Mouse (Mus musculus) cerebellum, postnatal 10 days (tissue): ENCODE data around the gene Ptpro.
A peak's percentile ranks its signal among the peaks of the same experiment; 100 is the strongest.

Experiments used
- DNase-seq, 2 experiments: peaks; one replicate each; pipeline ENCODE4 v3.0.0; 2021; ENCODE audit warnings: mixed read lengths in 2 of 2

Gene Ptpro

DNA sequence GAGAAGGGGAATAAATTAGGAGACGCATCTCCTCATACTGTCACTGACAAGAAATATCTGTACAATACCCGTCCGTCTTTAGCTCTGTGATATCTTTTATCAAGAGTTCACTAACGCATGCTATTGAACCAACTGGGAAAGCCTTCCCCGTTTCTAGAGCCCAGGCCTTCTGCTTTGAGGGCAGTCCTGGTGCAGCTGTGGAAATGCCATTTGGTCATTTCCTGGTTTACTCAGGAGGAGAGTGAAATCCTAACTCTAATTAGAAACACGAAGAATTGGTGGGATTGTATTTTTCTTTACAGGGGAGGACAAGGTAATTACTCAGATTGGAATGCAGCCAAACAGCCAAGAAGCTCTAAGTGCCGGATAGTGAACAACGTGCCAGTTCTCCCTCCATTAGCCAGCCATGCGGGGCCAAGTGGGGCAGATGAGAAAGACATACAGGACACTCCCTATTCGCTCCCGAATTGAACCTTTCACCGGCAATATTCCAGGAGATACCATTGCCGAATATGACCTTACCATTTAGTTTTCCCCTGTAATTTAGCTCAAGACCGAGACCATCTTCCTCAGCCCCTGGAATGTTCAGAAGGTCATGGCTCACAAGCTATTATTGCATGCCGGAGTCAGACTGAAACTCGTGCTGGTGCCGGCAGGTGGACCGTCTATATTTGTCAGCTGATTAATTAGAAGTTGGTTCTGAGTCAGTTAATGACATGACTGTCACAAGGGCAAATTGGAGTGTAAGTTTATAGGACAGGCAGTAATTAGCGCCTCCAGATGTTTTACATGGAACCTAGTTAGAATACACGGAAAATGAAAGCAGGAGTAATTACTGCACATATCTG lies 43.1 kb downstream of the Ptpro start:
- peak; percentile 18 to 19 for DNase-seq

DNA sequence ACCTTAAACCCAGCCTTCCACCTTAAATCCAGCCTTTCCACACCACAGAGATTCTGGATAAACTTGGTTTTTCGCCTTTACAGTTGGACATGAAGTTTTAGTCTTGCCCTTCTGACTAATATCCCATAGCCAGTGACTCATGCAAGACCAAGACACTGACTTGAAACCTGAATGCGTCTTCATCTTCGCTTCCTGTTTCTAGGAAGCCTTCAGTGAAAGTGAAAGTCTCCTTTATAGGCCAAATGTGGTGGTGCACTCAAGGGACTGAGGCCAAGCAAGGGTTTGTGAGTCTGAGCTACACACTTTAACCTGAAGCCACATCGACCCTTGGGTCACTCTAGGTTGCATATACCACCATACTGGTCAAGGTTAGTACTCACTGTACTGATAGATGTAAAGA lies 50.4 kb downstream of the Ptpro start:
- DNase-seq, result no peak

DNA sequence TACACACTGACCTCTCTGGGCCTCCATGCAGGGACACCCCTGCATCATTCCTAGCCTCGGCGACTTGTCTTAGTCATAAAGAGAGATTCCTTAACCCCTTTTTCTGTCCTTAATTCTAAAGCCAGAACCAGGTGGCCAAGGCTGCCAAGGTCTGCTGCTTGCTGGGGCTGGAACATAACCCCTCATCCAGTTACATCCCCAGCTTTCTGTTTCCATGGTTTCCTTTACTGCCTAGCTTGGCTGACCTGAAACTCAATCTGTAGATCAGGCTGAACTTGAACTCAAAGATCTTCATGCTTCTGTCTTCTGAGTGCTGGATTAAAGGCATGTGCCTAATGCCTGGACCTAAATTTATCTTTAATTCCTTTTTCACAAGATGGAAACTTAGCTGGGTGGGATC lies 51.7 kb downstream of the Ptpro start:
- no peak for DNase-seq

DNA sequence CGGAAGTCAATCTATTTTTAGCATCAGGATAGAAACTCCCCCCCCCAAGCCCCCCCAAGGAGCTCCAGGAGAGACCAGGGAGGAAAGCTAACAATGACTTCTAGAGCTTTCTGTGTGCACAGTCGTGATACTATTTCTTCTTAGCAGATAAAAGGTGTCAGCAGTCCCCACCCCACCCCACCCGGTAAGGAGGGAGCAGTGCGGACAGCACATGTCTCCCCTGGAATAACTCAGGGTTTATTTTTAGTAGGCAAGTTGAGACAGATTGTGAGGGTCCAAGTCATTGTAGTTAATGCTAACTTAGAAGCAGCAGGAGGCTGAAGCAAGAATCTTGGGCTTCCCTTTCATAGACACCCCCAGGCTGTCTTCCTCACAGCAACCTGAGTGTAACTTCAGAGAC lies 63.1 kb downstream of the Ptpro start:
- no peak for DNase-seq

DNA sequence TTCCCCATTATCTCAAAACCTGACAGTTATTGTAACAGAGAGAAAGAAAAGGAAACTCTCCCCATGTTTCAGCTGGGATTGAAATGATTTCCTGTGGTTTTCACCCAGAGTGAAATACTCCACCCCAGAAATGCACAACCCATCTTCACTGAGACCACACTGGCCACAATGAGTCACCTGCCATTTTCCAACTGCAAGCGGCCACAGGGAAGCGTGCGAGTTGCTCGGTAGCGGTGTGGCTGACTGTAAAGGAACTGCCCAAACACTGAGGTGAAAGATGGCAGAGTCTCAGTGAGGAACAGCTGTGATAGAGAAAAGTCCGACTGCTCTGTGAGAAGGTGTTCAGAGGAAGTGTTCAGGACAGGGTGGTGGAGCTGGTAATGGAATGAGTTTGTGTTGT lies 64.2 kb downstream of the Ptpro start:
- no peak for DNase-seq

DNA sequence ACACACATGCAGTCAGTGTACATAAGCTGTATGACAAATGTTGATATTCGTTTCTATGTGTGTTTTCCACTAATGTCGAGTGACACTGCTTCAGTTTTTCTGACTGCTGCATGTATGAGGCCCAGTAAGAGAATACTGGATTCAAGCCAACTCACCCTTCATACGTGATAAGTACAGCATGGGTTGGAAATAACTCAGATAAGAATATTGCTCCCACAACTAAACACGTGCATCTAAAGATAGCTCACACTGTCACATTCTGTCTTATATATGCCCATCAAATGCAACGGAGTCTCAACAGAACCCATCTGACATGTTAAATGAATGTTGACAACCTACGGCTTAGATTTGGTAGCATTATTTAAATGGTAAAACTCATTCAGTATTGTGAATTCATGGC lies 65.4 kb downstream of the Ptpro start:
- DNase-seq, result no peak

DNA sequence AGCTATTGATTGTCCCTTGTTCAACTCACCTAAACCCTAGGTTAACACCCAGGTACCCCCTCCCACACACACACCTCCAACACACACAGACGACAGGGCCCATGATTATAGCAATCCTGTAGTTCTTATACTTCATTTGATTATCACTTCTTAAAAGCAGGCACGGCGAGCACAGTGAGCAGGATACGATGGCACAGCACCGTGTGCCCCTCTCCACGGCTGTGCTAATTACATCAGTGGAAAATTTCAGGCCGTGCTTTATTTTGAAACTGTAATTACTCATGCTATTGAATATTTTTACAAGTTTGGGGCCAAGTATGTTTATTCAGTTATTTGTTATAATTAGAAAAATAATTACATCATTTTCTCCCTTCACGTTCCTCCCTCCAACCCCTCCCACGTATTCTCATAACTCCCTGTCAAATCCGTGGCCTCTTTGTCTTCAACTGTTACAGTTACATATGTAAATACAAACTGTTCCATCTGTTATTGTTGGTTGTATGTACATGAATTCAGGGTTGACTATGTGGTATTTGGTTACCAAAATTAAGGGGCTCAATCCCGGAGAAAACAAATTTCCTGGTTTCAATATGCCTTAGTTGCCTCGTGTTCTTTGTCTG lies 66.2 kb downstream of the Ptpro start:
- no peak for DNase-seq

DNA sequence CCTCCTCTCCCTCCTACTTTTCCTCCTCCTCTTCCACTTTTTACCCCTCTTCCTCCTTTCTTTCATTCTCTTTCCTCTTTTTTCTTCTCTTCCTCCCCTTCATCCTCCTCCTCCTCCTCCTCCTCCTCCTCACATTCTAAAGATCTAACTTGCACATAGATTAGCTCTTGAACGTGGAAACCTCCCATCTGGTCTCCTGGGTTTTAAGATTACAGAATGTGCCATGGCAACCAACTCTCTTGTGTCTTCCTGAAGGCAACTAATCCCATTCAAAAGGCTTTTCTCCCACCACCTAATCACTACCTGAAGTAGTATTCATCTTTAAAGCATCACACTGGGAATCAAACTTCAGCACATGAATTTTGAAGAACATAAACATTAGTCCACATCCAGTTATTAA lies 67.5 kb downstream of the Ptpro start:
- DNase-seq, result no peak

DNA sequence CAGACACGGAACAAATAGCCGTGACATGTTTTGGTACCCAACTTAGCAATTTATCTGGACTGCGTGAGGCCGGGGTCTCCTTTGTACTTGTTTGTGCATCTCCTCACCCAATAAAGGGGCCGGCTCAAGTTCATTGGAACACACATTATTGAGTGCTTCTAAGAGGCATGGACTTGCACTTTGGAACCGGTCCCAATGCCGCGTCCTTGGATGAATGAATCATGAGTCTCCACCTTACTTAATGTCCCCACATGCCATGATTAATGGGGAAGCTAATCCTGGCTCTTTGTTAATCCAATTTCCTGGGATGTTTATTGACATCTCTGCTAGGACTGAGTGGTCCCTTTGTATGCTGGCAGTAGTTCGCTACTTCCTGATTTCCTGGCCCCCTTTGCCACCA lies 75.6 kb downstream of the Ptpro start:
- peak; percentile 40 to 45 for DNase-seq

DNA sequence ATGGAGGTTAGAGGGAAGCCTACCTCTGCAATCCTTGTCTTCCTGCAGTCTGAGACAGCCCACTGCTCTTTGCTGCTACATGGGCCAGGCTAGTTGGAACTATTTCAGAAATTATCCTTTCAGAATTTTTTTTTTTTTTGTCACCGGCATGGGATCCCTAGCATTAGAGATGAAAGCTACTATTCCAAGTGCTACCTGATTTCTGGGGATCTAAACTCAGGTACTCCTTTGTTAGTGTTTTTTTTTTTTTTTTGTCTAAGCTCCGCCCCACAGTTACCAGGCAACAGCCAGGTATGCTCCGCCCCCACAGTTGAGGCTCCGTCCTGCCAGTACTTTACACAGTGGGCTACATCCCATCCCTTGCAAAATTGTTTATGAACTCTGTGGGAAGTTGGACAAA lies 76.1 kb downstream of the Ptpro start:
- DNase-seq, result no peak

DNA sequence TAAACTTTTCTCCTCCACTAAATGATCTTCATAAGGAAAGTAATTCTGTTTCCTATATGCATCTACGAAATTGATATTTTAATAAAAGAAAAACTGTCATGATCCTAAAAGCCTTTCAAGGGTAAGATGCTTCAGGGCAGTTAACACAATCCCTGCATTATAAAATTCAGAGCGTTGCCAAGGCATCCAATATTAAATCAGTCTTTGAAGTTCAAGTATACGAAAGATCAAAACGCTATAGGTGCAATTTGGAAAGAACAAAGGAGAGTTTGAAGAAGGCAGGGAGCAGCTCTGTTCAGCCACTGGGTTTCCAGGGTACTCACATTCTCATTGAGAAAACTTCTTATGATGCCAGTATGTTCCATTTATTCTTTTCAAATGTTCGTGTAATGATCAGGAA lies 78.7 kb downstream of the Ptpro start:
- DNase-seq, result no peak

DNA sequence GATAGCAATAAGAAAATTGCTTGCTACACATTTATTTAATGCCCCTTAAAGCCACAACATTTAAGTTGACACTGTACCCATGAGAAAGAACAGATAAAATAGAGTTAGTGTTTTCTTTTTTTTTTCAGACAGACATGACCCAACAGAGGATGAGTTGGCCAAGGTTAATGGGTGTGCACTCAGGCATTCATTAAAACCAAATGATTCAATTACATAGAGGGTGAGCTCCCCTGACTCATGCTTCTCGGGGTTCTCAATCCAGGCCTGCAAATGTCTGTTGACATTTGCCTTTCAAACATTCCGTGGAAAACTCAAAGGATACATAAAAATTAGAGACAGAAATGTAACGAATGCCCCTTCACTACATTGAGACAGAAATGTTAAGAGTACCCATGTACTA lies 79.7 kb downstream of the Ptpro start:
- DNase-seq, result no peak

DNA sequence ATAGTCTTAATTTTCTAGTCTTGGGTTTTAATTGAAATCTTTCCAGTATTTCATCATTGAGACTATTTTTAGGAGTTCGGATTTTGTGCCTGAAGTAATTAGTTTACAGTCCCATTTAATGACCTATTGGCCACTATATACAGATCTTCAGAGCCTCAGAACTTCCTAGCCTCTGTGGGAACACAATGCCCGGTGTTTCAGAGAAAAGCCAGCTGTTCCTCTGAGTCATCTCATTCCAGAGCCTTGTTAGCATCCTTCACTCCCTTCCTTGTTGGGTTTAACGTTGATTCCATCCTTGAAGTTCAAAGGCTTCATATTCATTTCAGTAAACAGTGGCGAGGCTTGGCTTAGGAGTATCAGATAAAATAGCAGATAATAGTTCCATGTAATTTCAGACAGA lies 87.0 kb downstream of the Ptpro start:
- no peak for DNase-seq

DNA sequence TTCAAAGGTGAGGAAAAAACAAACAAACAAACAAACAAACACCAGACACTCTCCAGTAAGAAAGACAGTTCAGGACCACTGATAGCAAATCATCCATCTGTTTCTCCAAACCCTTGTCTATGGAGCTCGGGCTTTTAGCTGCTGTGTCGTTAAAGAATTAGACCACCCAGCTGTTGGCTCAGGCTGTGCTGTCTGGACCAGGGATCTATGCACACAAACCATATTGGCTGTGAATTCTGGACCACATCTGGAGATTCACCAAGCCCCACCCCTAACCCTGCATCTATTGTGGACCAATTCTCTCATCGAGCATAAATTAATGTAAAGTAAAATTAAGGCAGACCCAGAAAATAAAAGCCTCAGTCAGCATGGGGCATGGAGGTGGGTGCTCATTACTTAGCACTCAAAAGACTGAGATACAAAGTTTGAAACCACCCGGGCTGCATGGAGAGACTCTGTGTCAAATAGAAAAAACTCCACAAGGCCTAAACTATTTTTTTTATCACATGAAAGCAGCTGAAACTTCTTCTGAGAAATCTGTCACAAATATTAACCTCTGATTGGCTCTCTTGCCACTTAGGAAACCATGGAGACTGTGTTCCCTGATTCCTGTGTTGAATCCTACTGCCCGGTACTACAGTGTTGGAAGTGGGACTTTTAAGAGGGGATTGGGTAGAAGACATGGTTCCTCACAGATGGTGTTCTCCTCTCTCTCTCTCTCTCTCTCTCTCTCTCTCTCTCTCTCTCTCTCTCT lies 91.7 kb downstream of the Ptpro start:
- no peak for DNase-seq

DNA sequence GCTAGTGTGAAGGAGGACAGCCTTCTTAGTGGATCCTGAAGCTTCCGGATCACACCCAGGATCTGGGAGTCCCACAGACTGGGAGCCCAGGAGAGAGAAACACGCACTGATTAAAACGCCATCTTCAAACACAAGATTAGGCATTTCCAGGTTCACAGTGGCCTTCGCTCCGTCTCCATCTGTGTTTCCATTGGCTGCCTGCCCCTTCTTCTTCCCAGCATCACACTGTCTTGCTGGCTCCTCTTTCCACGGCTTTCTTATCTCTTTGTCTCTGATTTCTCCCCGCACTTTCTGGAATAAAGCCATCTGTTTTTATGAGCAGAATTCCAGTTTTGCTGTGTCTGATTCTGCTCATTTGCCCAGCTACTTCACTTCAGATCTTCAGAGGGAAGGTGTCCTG lies 108.0 kb downstream of the Ptpro start:
- peak; percentile 69 to 70 for DNase-seq

DNA sequence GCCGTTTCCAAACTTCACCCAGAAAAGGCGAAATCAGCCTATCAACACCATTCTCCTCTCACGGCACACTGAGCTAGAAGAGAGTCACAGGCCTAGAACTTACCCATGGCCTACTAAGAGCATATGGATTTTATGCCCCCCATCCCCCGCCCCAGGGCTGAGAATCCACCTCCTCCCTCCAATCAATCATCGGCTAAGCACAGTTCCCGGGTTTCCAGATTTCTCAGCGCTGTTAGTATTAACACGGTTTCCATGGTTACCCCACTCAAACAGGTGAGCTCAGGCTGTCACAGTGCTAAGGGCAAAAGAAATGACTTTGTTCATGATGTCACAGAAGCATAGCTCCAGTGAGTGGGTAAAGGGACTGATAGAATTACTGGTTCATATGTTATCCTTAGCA lies 110.1 kb downstream of the Ptpro start:
- peak; percentile 18 to 28 for DNase-seq

DNA sequence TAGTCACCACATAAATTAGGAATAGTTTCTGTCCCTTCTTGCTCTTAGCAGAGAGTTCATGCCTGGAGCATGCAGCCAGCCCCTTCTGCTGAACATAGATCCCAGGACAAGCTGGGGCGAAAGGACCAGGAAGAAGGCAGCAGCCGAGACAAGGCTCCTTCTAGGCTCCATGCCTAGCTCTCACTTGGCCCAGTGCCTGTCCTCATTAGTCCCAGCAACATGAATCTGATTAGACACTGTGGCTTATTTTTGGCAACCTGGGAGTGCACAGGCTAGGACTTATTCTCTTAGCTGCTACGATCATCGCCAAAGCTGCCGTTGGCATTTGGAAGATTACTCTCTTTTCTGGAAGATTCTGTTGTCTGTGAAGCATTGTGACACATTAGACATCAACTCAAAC lies 112.6 kb downstream of the Ptpro start:
- DNase-seq, result peak; percentile 97

DNA sequence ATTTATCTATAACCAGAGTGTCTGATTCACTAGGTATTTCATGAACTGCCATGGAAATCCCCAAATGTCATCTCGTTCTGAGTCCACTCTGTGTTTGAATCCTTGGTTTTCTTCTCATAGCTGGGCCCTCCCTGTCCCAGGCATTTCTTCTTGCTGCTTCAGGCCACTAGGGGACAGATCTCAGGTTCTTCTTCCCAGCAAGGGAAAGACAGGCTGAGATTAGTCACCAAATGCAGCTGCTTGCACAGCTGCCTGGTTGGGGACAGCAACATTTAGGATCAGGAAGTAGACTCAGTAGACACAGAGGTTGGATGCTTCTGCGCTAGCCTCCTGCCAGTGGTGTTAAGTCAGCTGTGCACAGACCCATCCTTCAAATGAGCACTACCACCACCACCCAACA lies 113.5 kb downstream of the Ptpro start:
- peak in 1 of 2 experiments; percentile 11 for DNase-seq

DNA sequence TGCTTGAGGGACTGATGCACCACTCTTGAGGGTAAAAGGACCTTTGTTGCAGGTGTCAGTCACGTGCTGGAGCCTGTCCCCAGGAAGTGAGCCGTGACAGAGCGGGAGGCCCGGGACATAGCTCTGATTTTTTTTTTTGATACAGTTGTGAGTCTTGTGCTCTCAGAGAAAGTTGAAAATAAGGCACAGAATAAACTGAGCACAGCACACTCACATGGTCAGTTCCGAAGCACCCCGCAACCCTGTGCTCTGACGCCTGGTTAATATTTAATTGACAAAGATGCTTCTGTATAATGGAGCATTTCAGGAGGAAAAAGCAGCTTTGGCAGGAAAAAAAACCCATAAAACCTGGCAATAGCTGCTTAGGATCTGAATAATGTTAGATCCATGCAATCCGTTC lies 118.6 kb downstream of the Ptpro start:
- no peak for DNase-seq

DNA sequence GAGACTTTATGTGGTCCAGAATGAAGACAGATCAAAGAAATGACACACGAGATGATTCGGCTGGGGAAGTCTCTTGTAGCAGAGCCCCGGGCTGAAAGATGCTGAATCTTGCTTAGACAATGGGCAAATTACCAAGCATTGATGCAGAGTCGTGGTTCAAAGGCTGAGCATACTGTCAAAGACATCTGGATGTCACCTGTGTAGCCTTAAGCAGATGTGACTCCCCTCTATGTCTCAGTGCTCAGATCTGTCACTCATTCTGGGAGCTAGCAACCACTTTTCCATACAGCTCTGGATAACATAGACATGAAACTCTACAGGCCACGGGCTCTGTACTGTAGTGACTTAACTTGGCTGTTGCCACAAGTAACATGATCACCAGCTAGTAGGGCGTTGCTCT lies 119.3 kb downstream of the Ptpro start:
- no peak for DNase-seq

DNA sequence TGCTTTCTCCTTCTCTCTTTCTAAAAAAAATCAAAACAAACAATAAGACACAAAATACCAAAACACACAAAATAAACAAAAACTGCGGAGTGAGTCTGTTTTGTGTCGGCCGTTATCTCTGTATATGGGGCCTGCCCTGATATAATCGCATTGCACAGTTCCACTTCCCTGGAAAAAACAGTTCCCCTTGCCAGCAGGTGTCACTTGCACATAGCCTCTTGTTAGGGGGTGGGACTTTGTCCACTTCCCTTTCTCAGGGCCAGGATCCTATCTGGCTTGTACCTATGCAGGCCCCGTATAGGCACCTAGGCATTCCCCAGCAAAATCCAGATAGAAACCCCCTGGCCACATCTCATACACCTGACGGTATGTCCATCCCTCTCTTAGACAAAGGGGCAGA lies 121.8 kb downstream of the Ptpro start:
- DNase-seq, result no peak

DNA sequence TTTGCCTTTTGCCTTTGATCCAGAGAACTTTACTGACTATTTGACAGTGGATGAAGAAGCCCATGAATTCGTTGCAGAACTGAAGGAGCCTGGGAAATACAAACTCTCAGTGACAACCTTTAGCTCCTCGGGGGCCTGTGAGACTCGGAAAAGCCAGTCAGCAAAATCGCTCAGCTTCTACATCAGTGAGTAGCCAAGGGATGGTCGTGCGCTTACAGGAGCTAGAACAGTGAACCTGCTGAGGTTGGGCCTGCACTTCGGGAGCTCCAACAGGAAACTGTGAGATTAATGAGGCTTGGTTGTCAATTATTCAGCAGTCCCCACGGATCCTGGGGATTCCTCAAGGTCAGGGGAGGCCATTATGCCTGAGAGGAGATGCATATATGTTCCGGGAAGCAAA lies 130.4 kb downstream of the Ptpro start:
- DNase-seq, result no peak

DNA sequence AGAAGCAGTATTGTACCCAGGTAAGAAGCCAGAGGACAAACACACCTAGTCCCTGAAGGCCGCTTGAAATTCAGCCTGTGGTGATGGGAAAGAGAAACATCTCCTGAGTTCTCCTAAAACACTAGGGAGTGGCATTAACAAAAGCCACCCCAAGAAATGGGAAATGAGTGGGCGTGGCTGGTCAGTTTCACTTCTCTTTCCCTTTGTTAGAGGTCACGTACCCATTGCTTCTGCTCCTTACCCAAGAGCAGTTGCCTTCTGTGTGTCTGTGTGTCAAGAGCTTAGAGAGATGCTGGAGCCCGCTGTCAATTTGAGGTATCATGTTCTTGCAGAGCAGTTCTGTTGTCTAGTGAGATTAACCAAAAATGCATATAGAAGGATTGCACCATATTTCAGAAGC lies 134.2 kb downstream of the Ptpro start:
- DNase-seq, result no peak

DNA sequence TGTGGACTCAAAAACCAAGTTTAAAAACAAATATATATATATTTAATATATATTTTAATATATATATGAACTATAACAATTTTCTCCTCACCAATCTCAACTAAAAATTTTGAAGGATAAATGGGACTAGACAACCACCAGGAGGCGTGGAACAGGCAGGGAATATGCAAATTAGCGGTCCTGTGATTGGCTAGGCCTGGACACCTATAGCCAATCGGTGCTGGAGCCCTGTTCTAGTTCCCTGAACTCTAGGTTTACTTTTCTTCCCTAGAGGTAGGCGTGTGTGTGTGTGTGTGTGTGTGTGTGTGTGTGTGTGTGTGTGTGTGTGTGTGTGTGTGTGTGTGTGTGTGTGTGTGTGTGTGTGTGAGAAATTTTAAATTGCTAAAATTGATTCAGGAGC lies 134.8 kb downstream of the Ptpro start:
- no peak for DNase-seq
